In genomic region chr15:83563857-83564651, GRCm38 (mm10) we compare ENCODE assay signal across 8 mouse cellular contexts. TPM values are rescaled to one million over a fixed set of nuclear protein-coding genes. Genes with fewer than 3 reads are reported as not detected.
A peak's percentile ranks its signal among the peaks of the same experiment; 100 is the strongest.
DNase-seq lines count a peak whose midpoint lies in the region; ATAC-seq and TF ChIP-seq lines count a peak whose summit lies in the region.

No protein-coding gene starts in this region.

- peak; percentile 37 to 55 for DNase-seq in urinary bladder, adult 18-20 months (ENCODE audit: low spot score in 2 of 2)
- DNase-seq in urinary bladder, postnatal 4 days (ENCODE audit: low spot score in 2 of 2) = no peak
- peak; percentile 32 for DNase-seq in heart, postnatal 25 days (ENCODE audit: low spot score)
- peak; percentile 69 for DNase-seq in limb, embryonic 10.5 days (ENCODE audit: low spot score)
- no peak for DNase-seq in layer of hippocampus, postnatal 10 days (ENCODE audit: low spot score in 2 of 2)

- H3K4me3 ChIP-seq in embryonic fibroblast, embryonic 13.5 days (ENCODE audit: insufficient read depth, low read length) = peak overlapping the region; percentile 84
- H3K4me3 ChIP-seq in limb, embryonic 10.5 days = peak overlapping the region; percentile 64
- H3K4me3 ChIP-seq in midbrain, embryonic 12.5 days = peak overlapping the region; percentile 42
- H3K4me3 ChIP-seq in stomach, embryonic 15.5 days (replicated peaks) = peak overlapping the region; percentile 56

- TF ChIP-seq POLR2A in embryonic fibroblast, embryonic 13.5 days (IDR thresholded peaks at IDR 0.05; ENCODE audit: low read depth, low read length) = peak; percentile 58

- H3K4me1 ChIP-seq in embryonic fibroblast, embryonic 13.5 days (ENCODE audit: control insufficient read depth, insufficient read depth, low read length) = peaks cover 10% of the 10 kb centered on the region
- H3K4me1 ChIP-seq in limb, embryonic 10.5 days = peaks cover 28% of the 10 kb centered on the region
- H3K4me1 ChIP-seq in midbrain, embryonic 12.5 days = peaks cover 20% of the 10 kb centered on the region
- H3K4me1 ChIP-seq in stomach, embryonic 15.5 days = peaks cover 17% of the 10 kb centered on the region

- no peak for TF ChIP-seq CTCF in embryonic fibroblast, embryonic 13.5 days (IDR thresholded peaks at IDR 0.05; ENCODE audit: borderline replicate concordance, insufficient read depth, low read length)

- peak overlapping the region; percentile 51 for H3K9ac ChIP-seq in midbrain, embryonic 12.5 days (replicated peaks)
- peak overlapping the region; percentile 54; the same call in 1 of the 2 replicates for H3K9ac ChIP-seq in stomach, embryonic 15.5 days

- peak overlapping the region; percentile 85 for H3K27ac ChIP-seq in embryonic fibroblast, embryonic 13.5 days (ENCODE audit: insufficient read depth, low read length)
- peak overlapping the region; percentile 87 for H3K27ac ChIP-seq in limb, embryonic 10.5 days
- no peak overlapping the region for H3K27ac ChIP-seq in midbrain, embryonic 12.5 days (replicated peaks)
- H3K27ac ChIP-seq in stomach, embryonic 15.5 days = peak overlapping the region; percentile 66

- no peaks in the 10 kb centered on the region for H3K36me3 ChIP-seq in limb, embryonic 10.5 days
- H3K36me3 ChIP-seq in midbrain, embryonic 12.5 days = no peaks in the 10 kb centered on the region
- no peaks in the 10 kb centered on the region for H3K36me3 ChIP-seq in stomach, embryonic 15.5 days

- peak overlapping the region; percentile 85 for H3K4me2 ChIP-seq in midbrain, embryonic 12.5 days (replicated peaks)
- peak overlapping the region; percentile 96 for H3K4me2 ChIP-seq in stomach, embryonic 15.5 days

- intact Hi-C loops in heart, postnatal 25 days (cut with DNase I) = no loop called here

- H3K27me3 ChIP-seq in limb, embryonic 10.5 days (ENCODE audit: low read depth, poor library complexity, severe bottlenecking) = no peaks in the 10 kb centered on the region
- peaks cover 27% of the 10 kb centered on the region for H3K27me3 ChIP-seq in midbrain, embryonic 12.5 days
- no peaks in the 10 kb centered on the region for H3K27me3 ChIP-seq in stomach, embryonic 15.5 days (replicated peaks)

- 3% methylated on average over 27 of the region's 27 CpGs for WGBS in limb, embryonic 10.5 days
- 2% methylated on average over 27 of the region's 27 CpGs for WGBS in midbrain, embryonic 12.5 days
- 2% methylated on average over 27 of the region's 27 CpGs for WGBS in stomach, embryonic 15.5 days

- no peaks in the 10 kb centered on the region for H3K9me3 ChIP-seq in limb, embryonic 10.5 days (replicated peaks)
- no peaks in the 10 kb centered on the region for H3K9me3 ChIP-seq in midbrain, embryonic 12.5 days
- no peaks in the 10 kb centered on the region for H3K9me3 ChIP-seq in stomach, embryonic 15.5 days

- 0 out of 2 replicates have a peak, but pooled peaks have one; percentile 23 for ATAC-seq in midbrain, embryonic 12.5 days (ENCODE audit: low FRiP score, low read depth)
- ATAC-seq in stomach, embryonic 15.5 days (ENCODE audit: insufficient read depth, low FRiP score, low read depth) = peak; percentile 50

RNA-seq across cellular contexts. Expression of gene Mcat, which starts 0.5 kb away (rescaled TPM):
- 17.5 and 18.6 TPM in 2 replicates for polyA plus RNA-seq in embryonic fibroblast, embryonic 13.5 days (2011; ENCODE audit: insufficient read length, low read depth, missing spikeins)
- total RNA-seq in heart, postnatal 25 days (2021) = 10 to 100 TPM; 36.6 to 39.6 TPM
- 50.8 and 54.1 TPM in 2 replicates for polyA plus RNA-seq in limb, embryonic 10.5 days (2016; fragmentation: Nextera tagmentation; extraction: Ambion mirVana)
- polyA plus RNA-seq in midbrain, embryonic 12.5 days (2016; fragmentation: Nextera tagmentation; extraction: Ambion mirVana) = 40.6 and 45.3 TPM in 2 replicates
- polyA plus RNA-seq in stomach, embryonic 15.5 days (2015; fragmentation: Nextera tagmentation; extraction: Ambion mirVana) = 33.6 and 35.4 TPM in 2 replicates
- total RNA-seq in layer of hippocampus, postnatal 10 days (2021) = 10 to 100 TPM; 26.8 to 31.7 TPM

RNA-seq across cellular contexts. Expression of gene Tspo, which starts 0.7 kb away (rescaled TPM):
- polyA plus RNA-seq in embryonic fibroblast, embryonic 13.5 days (2011; ENCODE audit: insufficient read length, low read depth, missing spikeins) = 123 and 179 TPM in 2 replicates
- total RNA-seq in heart, postnatal 25 days (2021) = 10 to 100 TPM; 61.7 to 65.1 TPM
- polyA plus RNA-seq in limb, embryonic 10.5 days (2016; fragmentation: Nextera tagmentation; extraction: Ambion mirVana) = 56.8 and 60.5 TPM in 2 replicates
- polyA plus RNA-seq in midbrain, embryonic 12.5 days (2016; fragmentation: Nextera tagmentation; extraction: Ambion mirVana) = 13.5 and 22.0 TPM in 2 replicates
- polyA plus RNA-seq in stomach, embryonic 15.5 days (2015; fragmentation: Nextera tagmentation; extraction: Ambion mirVana) = 94.5 and 118 TPM in 2 replicates
- 1 to 10 TPM; 2.4 to 2.9 TPM for total RNA-seq in layer of hippocampus, postnatal 10 days (2021)

RNA-seq across cellular contexts. Expression of gene Ttll12, which starts 30.9 kb away (rescaled TPM):
- polyA plus RNA-seq in embryonic fibroblast, embryonic 13.5 days (2011; ENCODE audit: insufficient read length, low read depth, missing spikeins) = 26.1 and 34.6 TPM in 2 replicates
- total RNA-seq in heart, postnatal 25 days (2021) = 1 to 10 TPM; 5.5 to 6.1 TPM
- polyA plus RNA-seq in limb, embryonic 10.5 days (2016; fragmentation: Nextera tagmentation; extraction: Ambion mirVana) = 63.8 and 71.0 TPM in 2 replicates
- 47.1 and 48.9 TPM in 2 replicates for polyA plus RNA-seq in midbrain, embryonic 12.5 days (2016; fragmentation: Nextera tagmentation; extraction: Ambion mirVana)
- 30.6 and 33.6 TPM in 2 replicates for polyA plus RNA-seq in stomach, embryonic 15.5 days (2015; fragmentation: Nextera tagmentation; extraction: Ambion mirVana)
- 10 to 100 TPM; 18.2 to 19.6 TPM for total RNA-seq in layer of hippocampus, postnatal 10 days (2021)

RNA-seq across cellular contexts. Expression of gene Bik, which starts 37.4 kb away (rescaled TPM):
- not detected in 2 replicates for polyA plus RNA-seq in embryonic fibroblast, embryonic 13.5 days (2011; ENCODE audit: insufficient read length, low read depth, missing spikeins)
- total RNA-seq in heart, postnatal 25 days (2021) = 10 to 100 TPM in 1 of 2 experiments, 1 to 10 TPM in 1; 9.3 to 11.8 TPM
- polyA plus RNA-seq in limb, embryonic 10.5 days (2016; fragmentation: Nextera tagmentation; extraction: Ambion mirVana) = 1.7 and 2.6 TPM in 2 replicates
- 1.9 TPM in 2 replicates for polyA plus RNA-seq in midbrain, embryonic 12.5 days (2016; fragmentation: Nextera tagmentation; extraction: Ambion mirVana)
- polyA plus RNA-seq in stomach, embryonic 15.5 days (2015; fragmentation: Nextera tagmentation; extraction: Ambion mirVana) = 5.8 TPM in 2 replicates
- total RNA-seq in layer of hippocampus, postnatal 10 days (2021) = not detected

RNA-seq across cellular contexts. Expression of gene Ttll1, which starts 53.4 kb away (rescaled TPM):
- 12.3 and 18.2 TPM in 2 replicates for polyA plus RNA-seq in embryonic fibroblast, embryonic 13.5 days (2011; ENCODE audit: insufficient read length, low read depth, missing spikeins)
- 10 to 100 TPM; 49.0 to 53.0 TPM for total RNA-seq in heart, postnatal 25 days (2021)
- 22.0 and 25.8 TPM in 2 replicates for polyA plus RNA-seq in limb, embryonic 10.5 days (2016; fragmentation: Nextera tagmentation; extraction: Ambion mirVana)
- polyA plus RNA-seq in midbrain, embryonic 12.5 days (2016; fragmentation: Nextera tagmentation; extraction: Ambion mirVana) = 63.2 and 65.9 TPM in 2 replicates
- polyA plus RNA-seq in stomach, embryonic 15.5 days (2015; fragmentation: Nextera tagmentation; extraction: Ambion mirVana) = 19.8 and 20.1 TPM in 2 replicates
- 10 to 100 TPM; 49.4 to 53.1 TPM for total RNA-seq in layer of hippocampus, postnatal 10 days (2021)

Comparison
In these comparisons a context has a peak if more than half of its experiments do, and no peak if none do; other contexts are left out.
1. DNase-seq: peak in urinary bladder, adult 18-20 months (2 of 2), heart, postnatal 25 days (single experiment) and limb, embryonic 10.5 days (single experiment); none in urinary bladder, postnatal 4 days (0 of 2) and layer of hippocampus, postnatal 10 days (0 of 2).
2. Peak in every context shown above with its lines, with median percentiles within 50 percentile points of each other: H3K4me3 ChIP-seq.